ENCODE assay signal across 9 mouse cellular contexts in genomic region chr2:35677855-35678254, GRCm38 (mm10).
DNase-seq lines count a peak whose midpoint lies in the region; ATAC-seq and TF ChIP-seq lines count a peak whose summit lies in the region.
"Had no signal": no experiment of that assay in that cellular context is flagged by ENCODE, and none has a peak within 500 bp of the region (broad histone marks: within the 10 kb centered on the region; RNA-seq: fewer than 3 reads in every experiment).

No protein-coding gene starts in this region.

- WGBS in intestine, embryonic 14.5 days = 20% methylated on average over 8 of the region's 8 CpGs
- WGBS in intestine, postnatal 0 days = 29% methylated on average over 8 of the region's 8 CpGs
- 23% methylated on average over 8 of the region's 8 CpGs for WGBS in forebrain, embryonic 11.5 days
- WGBS in neural tube, embryonic 15.5 days = 8% methylated on average over 8 of the region's 8 CpGs

- no peaks in the 10 kb centered on the region for H3K36me3 ChIP-seq in intestine, embryonic 14.5 days (ENCODE audit: control insufficient read depth, insufficient read depth, low read length)
- H3K36me3 ChIP-seq in intestine, postnatal 0 days (ENCODE audit: control insufficient read depth, insufficient read depth) = 0 out of 2 replicates have a peak, but pooled peaks cover 11% of the 10 kb centered on the region
- H3K36me3 ChIP-seq in forebrain, embryonic 11.5 days (ENCODE audit: control insufficient read depth, insufficient read depth, low read length) = no peaks in the 10 kb centered on the region
- H3K36me3 ChIP-seq in neural tube, embryonic 15.5 days = no peaks in the 10 kb centered on the region
- H3K36me3 ChIP-seq: liver, embryonic 15.5 days had no signal

- TF ChIP-seq CTCF in intestine, postnatal 0 days (IDR thresholded peaks at IDR 0.05; ENCODE audit: low read depth) = no peak

- peak overlapping the region; percentile 3; the same call in 1 of the 2 replicates for H3K4me2 ChIP-seq in intestine, embryonic 14.5 days (ENCODE audit: low read length)
- H3K4me2 ChIP-seq in intestine, postnatal 0 days (replicated peaks; ENCODE audit: low read depth) = no peak overlapping the region
- no peak overlapping the region for H3K4me2 ChIP-seq in forebrain, embryonic 11.5 days (ENCODE audit: low read depth, low read length, severe bottlenecking)
- no peak overlapping the region for H3K4me2 ChIP-seq in neural tube, embryonic 15.5 days
- H3K4me2 ChIP-seq: liver, embryonic 15.5 days had no signal

- H3K4me1 ChIP-seq in intestine, embryonic 14.5 days (replicated peaks; ENCODE audit: control insufficient read depth, insufficient read depth, low read length) = peaks cover 80% of the 10 kb centered on the region
- H3K4me1 ChIP-seq in intestine, postnatal 0 days (replicated peaks; ENCODE audit: control insufficient read depth, insufficient read depth, low read length) = peaks cover 43% of the 10 kb centered on the region
- peaks cover 38% of the 10 kb centered on the region for H3K4me1 ChIP-seq in forebrain, embryonic 11.5 days (replicated peaks; ENCODE audit: control insufficient read depth, insufficient read depth, low read length)
- H3K4me1 ChIP-seq in neural tube, embryonic 15.5 days = peaks cover 92% of the 10 kb centered on the region

- no peak for ATAC-seq in intestine, embryonic 14.5 days (replicated peaks; ENCODE audit: low FRiP score, low TSS enrichment, low read depth)
- no peak for ATAC-seq in intestine, postnatal 0 days
- ATAC-seq in forebrain, embryonic 11.5 days (replicated peaks; ENCODE audit: low FRiP score) = peak; percentile 57
- peak; percentile 59 for ATAC-seq in neural tube, embryonic 15.5 days (ENCODE audit: low FRiP score)

- no peak overlapping the region for H3K4me3 ChIP-seq in intestine, embryonic 14.5 days (ENCODE audit: low read depth, low read length)
- no peak overlapping the region for H3K4me3 ChIP-seq in intestine, postnatal 0 days (ENCODE audit: low read depth, low read length)
- no peak overlapping the region for H3K4me3 ChIP-seq in forebrain, embryonic 11.5 days (ENCODE audit: low read depth, low read length)
- H3K4me3 ChIP-seq in neural tube, embryonic 15.5 days (replicated peaks) = no peak overlapping the region
- H3K4me3 ChIP-seq: liver, embryonic 15.5 days had no signal

- peak overlapping the region; percentile 57 for H3K27ac ChIP-seq in intestine, embryonic 14.5 days (ENCODE audit: low read depth)
- H3K27ac ChIP-seq in intestine, postnatal 0 days (ENCODE audit: low read depth, low read length) = no peak overlapping the region
- peak overlapping the region; percentile 50 for H3K27ac ChIP-seq in forebrain, embryonic 11.5 days (ENCODE audit: low read depth, low read length)
- H3K27ac ChIP-seq in neural tube, embryonic 15.5 days (replicated peaks) = peak overlapping the region; percentile 74
- H3K27ac ChIP-seq: liver, embryonic 15.5 days had no signal

- H3K9ac ChIP-seq in intestine, embryonic 14.5 days (ENCODE audit: low read length) = 0 out of 2 replicates have a peak overlapping the region, but pooled peaks have one; percentile 11
- no peak overlapping the region for H3K9ac ChIP-seq in intestine, postnatal 0 days (ENCODE audit: low read depth, low read length)
- H3K9ac ChIP-seq in forebrain, embryonic 11.5 days (ENCODE audit: low read length) = no peak overlapping the region
- 0 out of 2 replicates have a peak overlapping the region, but pooled peaks have one; percentile 26 for H3K9ac ChIP-seq in neural tube, embryonic 15.5 days (replicated peaks)
- H3K9ac ChIP-seq: liver, embryonic 15.5 days had no signal

- no peaks in the 10 kb centered on the region for H3K27me3 ChIP-seq in intestine, embryonic 14.5 days (replicated peaks; ENCODE audit: control insufficient read depth, insufficient read depth, low read length)
- H3K27me3 ChIP-seq in intestine, postnatal 0 days (replicated peaks; ENCODE audit: control insufficient read depth, insufficient read depth, low read length) = no peaks in the 10 kb centered on the region
- no peaks in the 10 kb centered on the region for H3K27me3 ChIP-seq in forebrain, embryonic 11.5 days (ENCODE audit: control insufficient read depth, insufficient read depth, low read length)
- H3K27me3 ChIP-seq in neural tube, embryonic 15.5 days (replicated peaks) = no peaks in the 10 kb centered on the region
- H3K27me3 ChIP-seq: liver, embryonic 15.5 days had no signal

- H3K9me3 ChIP-seq in intestine, embryonic 14.5 days (ENCODE audit: control insufficient read depth, low read length) = no peaks in the 10 kb centered on the region
- no peaks in the 10 kb centered on the region for H3K9me3 ChIP-seq in intestine, postnatal 0 days (ENCODE audit: control insufficient read depth)
- no peaks in the 10 kb centered on the region for H3K9me3 ChIP-seq in forebrain, embryonic 11.5 days (ENCODE audit: control insufficient read depth, low read length)
- no peaks in the 10 kb centered on the region for H3K9me3 ChIP-seq in neural tube, embryonic 15.5 days (replicated peaks)
- H3K9me3 ChIP-seq: liver, embryonic 15.5 days had no signal

- DNase-seq in intestine, embryonic 14.5 days (ENCODE audit: low spot score) = no peak
- DNase-seq in cerebellum, adult 11-12 months = peak; percentile 72
- DNase-seq in forebrain, embryonic 11.5 days (ENCODE audit: low spot score) = peak; percentile 72
- DNase-seq in kidney, postnatal 4 days = peak; percentile 49 to 61
- DNase-seq in urinary bladder, adult 18-20 months (ENCODE audit: low spot score in 2 of 2) = no peak
- no peak for DNase-seq in spleen, postnatal 14 days (ENCODE audit: low spot score in 2 of 2)

Comparison
In these comparisons a context has a peak if more than half of its experiments do, and no peak if none do; other contexts are left out.
1. H3K9ac ChIP-seq: peak in intestine, embryonic 14.5 days (single experiment) and neural tube, embryonic 15.5 days (single experiment); none in intestine, postnatal 0 days (single experiment) and forebrain, embryonic 11.5 days (single experiment).
2. ATAC-seq: peak in forebrain, embryonic 11.5 days (single experiment) and neural tube, embryonic 15.5 days (single experiment); none in intestine, embryonic 14.5 days (single experiment) and intestine, postnatal 0 days (single experiment).
3. DNase-seq: peak in cerebellum, adult 11-12 months (single experiment), forebrain, embryonic 11.5 days (single experiment) and kidney, postnatal 4 days (2 of 2); none in intestine, embryonic 14.5 days (single experiment), urinary bladder, adult 18-20 months (0 of 2) and spleen, postnatal 14 days (0 of 2).